Comparison of ENCODE assay signal across 20 mouse cellular contexts in genomic region chr13:83084948-83085347, GRCm38 (mm10).
DNase-seq lines count a peak whose midpoint lies in the region; TF ChIP-seq lines count a peak whose summit lies in the region.
"Had no signal": no experiment of that assay in that cellular context is flagged by ENCODE, and none has a peak within 500 bp of the region (broad histone marks: within the 10 kb centered on the region; RNA-seq: fewer than 3 reads in every experiment).

No protein-coding gene starts in this region.

- WGBS in spleen, adult 2 months = 64% methylated on average over 3 of the region's 3 CpGs

- H3K27me3 ChIP-seq in spleen, adult 2 months (ENCODE audit: control insufficient read depth, insufficient read depth, low read length) = no peaks in the 10 kb centered on the region
- H3K27me3 ChIP-seq in splenic B cell, adult 2 months (ENCODE audit: control insufficient read depth, insufficient read depth, low read length, poor library complexity, severe bottlenecking) = no peaks in the 10 kb centered on the region
- H3K27me3 ChIP-seq: embryonic facial prominence, embryonic 12.5 days; forebrain, embryonic 13.5 days; forebrain, embryonic 15.5 days had no signal

- H3K4me1 ChIP-seq in spleen, adult 2 months (ENCODE audit: control insufficient read depth, insufficient read depth, insufficient read length) = no peaks in the 10 kb centered on the region; the same call in 1 of the 2 replicates
- H3K4me1 ChIP-seq: embryonic facial prominence, embryonic 10.5 days; embryonic facial prominence, embryonic 12.5 days; forebrain, embryonic 13.5 days; forebrain, embryonic 15.5 days had no signal

- H3K4me3 ChIP-seq in spleen, adult 2 months (ENCODE audit: extremely low read depth, insufficient read depth, insufficient read length) = no peak overlapping the region
- H3K4me3 ChIP-seq: embryonic facial prominence, embryonic 10.5 days; embryonic facial prominence, embryonic 12.5 days; forebrain, embryonic 13.5 days; forebrain, embryonic 15.5 days had no signal

- no peak for TF ChIP-seq POLR2A in spleen, adult 2 months (IDR thresholded peaks at IDR 0.05; ENCODE audit: low read depth, low read length)

- no peaks in the 10 kb centered on the region for H3K36me3 ChIP-seq in spleen, adult 2 months (ENCODE audit: control insufficient read depth, insufficient read depth, low read length)
- H3K36me3 ChIP-seq in splenic B cell, adult 2 months (ENCODE audit: control insufficient read depth, insufficient read depth, low read length, poor library complexity, severe bottlenecking) = no peaks in the 10 kb centered on the region
- H3K36me3 ChIP-seq: embryonic facial prominence, embryonic 10.5 days; embryonic facial prominence, embryonic 12.5 days; forebrain, embryonic 15.5 days had no signal

- peak overlapping the region; percentile 59; the same call in 1 of the 2 replicates for H3K27ac ChIP-seq in spleen, adult 2 months (ENCODE audit: insufficient read depth, low read length)
- H3K27ac ChIP-seq: embryonic facial prominence, embryonic 10.5 days; embryonic facial prominence, embryonic 12.5 days; forebrain, embryonic 13.5 days; forebrain, embryonic 15.5 days had no signal

- peak in 1 of 2 experiments; percentile 28 for DNase-seq in spleen, adult 2 months (ENCODE audit: low read depth in 1 of 2, low spot score in 2 of 2)
- DNase-seq in spleen, postnatal 14 days (ENCODE audit: low spot score in 2 of 2) = no peak
- DNase-seq in A20 (ENCODE audit: low read depth, low spot score) = peak; percentile 54
- DNase-seq in B cell, adult 2 months = peak; percentile 56 to 61
- DNase-seq in splenic B cell, adult 2 months (ENCODE audit: low read depth, low spot score) = peak; percentile 73
- DNase-seq in right cerebral cortex, postnatal 25 days = no peak
- no peak for DNase-seq in kidney, postnatal 4 days
- DNase-seq: adrenal gland, adult 8-10 months; adrenal gland, postnatal 14 days; adrenal gland, postnatal 36 days; cerebellum, adult 11-12 months; cerebellum, adult 2 months; cerebellum, adult 9-10 months; cerebellum, postnatal 10 days; cerebellum, postnatal 25 days; forebrain, postnatal 0 days had no signal

- TF ChIP-seq CTCF in spleen, adult 2 months (IDR thresholded peaks at IDR 0.05; ENCODE audit: extremely low read depth, insufficient read depth, insufficient read length, insufficient replicate concordance) = no peak

Comparison
In these comparisons a context has a peak if more than half of its experiments do, and no peak if none do; other contexts are left out.
1. DNase-seq: peak in A20 (single experiment), B cell, adult 2 months (2 of 2) and splenic B cell, adult 2 months (single experiment); none in spleen, postnatal 14 days (0 of 2), right cerebral cortex, postnatal 25 days (single experiment) and kidney, postnatal 4 days (0 of 2).